Mouse (Mus musculus) lung, embryonic 14.5 days (tissue): ENCODE results near the gene Smc6. TPM values are rescaled to one million over a fixed set of nuclear protein-coding genes. Genes with fewer than 3 reads are reported as not detected.
A peak's percentile ranks its signal among the peaks of the same experiment; 100 is the strongest.

Source experiments
- ATAC-seq: fragments of 200-750 bp; cut with Nextera tagmentation; 2 replicates; pipeline ENCODE4 v1.8.0; 2017; ENCODE audit warnings: mild to moderate bottlenecking, moderate TSS enrichment, moderate library complexity; ENCODE audit not compliant: insufficient read depth
- DNase-seq: peaks from one replicate; pipeline ENCODE4 v3.0.0-alpha.2; 2015
- H3K27ac ChIP-seq: fragments of 300-500 bp; sonication (generic); 2 replicates; pipeline ENCODE4 v1.5.1; 2014; ENCODE audit warnings: low read depth, mild to moderate bottlenecking, moderate library complexity
- H3K27me3 ChIP-seq: fragments of 300-500 bp; sonication (generic); 2 replicates; pipeline ENCODE4 v1.6.1; 2014; ENCODE audit warnings: low read length, control low read depth; ENCODE audit not compliant: insufficient read depth
- H3K36me3 ChIP-seq: fragments of 300-500 bp; sonication (generic); 2 replicates; pipeline ENCODE4 v1.6.1; 2014; ENCODE audit warnings: control low read depth; ENCODE audit not compliant: insufficient read depth
- H3K4me1 ChIP-seq: fragments of 300-500 bp; sonication (generic); 2 replicates; pipeline ENCODE4 v1.6.1; 2014; ENCODE audit warnings: antibody characterized with exemption, control low read depth; ENCODE audit not compliant: insufficient read depth
- H3K4me2 ChIP-seq: fragments of 300-500 bp; sonication (generic); 2 replicates; pipeline ENCODE4 v1.6.1; 2014; ENCODE audit warnings: mild to moderate bottlenecking
- H3K4me3 ChIP-seq: fragments of 300-500 bp; sonication (generic); 2 replicates; pipeline ENCODE4 v1.5.1; 2014; ENCODE audit warnings: low read depth, low read length
- H3K9ac ChIP-seq: fragments of 300-500 bp; sonication (generic); 2 replicates; pipeline ENCODE4 v1.6.1; 2014
- H3K9me3 ChIP-seq: fragments of 300-500 bp; sonication (generic); 2 replicates; pipeline ENCODE4 v1.6.1; 2016; ENCODE audit warnings: low read depth, low read length, control low read depth
- CTCF ChIP-seq: IDR thresholded peaks from 2 replicates; pipeline ENCODE4 v1.5.1; 2016; ENCODE audit warnings: antibody characterized with exemption, low read depth
- WGBS: fragments of 180-500 bp; shearing (Covaris S2); extraction: QIAGEN DNeasy Blood & Tissue Kit; methylation state at CpG from one replicate; pipeline ENCODE4 v1.1.7; 2014; 5-methylcytosine and 5-hydroxymethylcytosine counted together
- polyA plus RNA-seq: library from polyadenylated mRNA; unstranded; fragments of >200 nt; fragmentation: Nextera tagmentation; extraction: Ambion mirVana; gene quantifications from 2 replicates; pipeline ENCODE4 v1.2.1, GENCODE M21; 2014

Smc6 gene
- polyA plus RNA-seq, 1 experiment from 2014 or later: 133 TPM

DNA sequence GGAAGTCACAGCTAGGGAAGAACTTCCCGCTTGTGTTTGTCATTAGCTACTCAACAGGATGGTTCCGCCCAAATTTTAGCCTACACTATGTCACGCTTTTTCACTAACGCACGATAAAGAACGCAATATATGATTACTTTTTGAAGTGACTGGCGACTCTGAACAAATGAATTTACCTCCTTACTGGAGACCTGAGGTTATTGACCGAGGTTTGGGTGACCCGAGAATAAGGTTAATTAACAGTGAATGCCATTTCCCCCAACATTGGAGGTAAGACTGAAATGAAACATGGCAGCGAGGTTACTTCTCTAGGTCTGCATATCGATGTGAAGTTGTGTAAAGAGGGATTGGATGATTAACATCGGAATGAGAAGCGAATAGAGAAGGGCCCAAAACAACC lies 791 bp upstream of the Smc6 start:
- peak; percentile 47 for DNase-seq
- Histone ChIP-seq H3K4me1 (peaks cover 3% of the 10 kb centered on the region; the same call in 1 of the 2 replicates), H3K9ac (peak overlapping the region; percentile 96), H3K27ac (peak overlapping the region; percentile 96; the same call in 1 of the 2 replicates), H3K9me3 (no peaks in the 10 kb centered on the region), H3K36me3 (0 out of 2 replicates have a peak, but pooled peaks cover 2% of the 10 kb centered on the region), H3K4me2 (peak overlapping the region; percentile 83), H3K27me3 (no peaks in the 10 kb centered on the region), H3K4me3 (peak overlapping the region; percentile 86)
- no peak for TF ChIP-seq CTCF
- ATAC-seq: no peak
- 2% methylated on average over 13 of the region's 13 CpGs for WGBS

DNA sequence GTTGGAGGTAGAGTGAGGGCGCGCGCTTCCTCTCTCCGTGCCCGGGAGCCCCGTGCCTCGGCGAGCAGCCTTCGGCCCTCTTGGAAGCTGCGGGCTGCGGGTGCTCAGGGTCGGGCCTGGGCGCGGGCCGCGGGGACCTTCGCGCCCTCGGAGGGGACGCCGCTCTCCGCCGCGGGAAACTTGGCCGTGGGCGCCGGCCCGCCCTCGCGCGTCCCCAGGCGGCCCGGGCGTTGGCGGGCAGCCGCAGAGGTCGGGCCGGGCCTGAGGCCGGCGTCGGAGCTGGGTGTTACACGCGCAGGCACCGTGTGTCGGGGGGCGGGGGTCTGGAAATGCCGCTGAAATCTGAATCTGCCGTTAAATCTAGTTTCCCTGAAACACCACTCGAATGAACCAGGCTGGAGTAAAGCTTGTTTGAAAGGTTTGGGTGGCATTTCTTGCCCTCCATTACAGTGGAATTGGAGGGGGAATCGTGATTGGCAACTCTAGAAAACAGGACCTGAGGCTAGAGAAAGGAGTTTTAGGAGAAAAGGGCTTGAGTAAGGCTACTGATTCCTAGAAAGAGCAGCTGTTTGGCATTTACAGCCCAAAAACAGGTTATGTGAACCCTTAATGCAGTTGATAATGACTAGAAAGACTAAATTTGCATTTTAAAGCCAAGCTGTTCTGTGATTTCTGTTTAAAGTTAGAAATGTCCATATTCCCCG lies 748 bp downstream of the Smc6 start:
- ATAC-seq (peak; percentile 67), DNase-seq (peak; percentile 63)
- H3K9ac ChIP-seq: peak overlapping the region; percentile 96
- peak overlapping the region; percentile 83 for H3K4me2 ChIP-seq
- peak overlapping the region; percentile 86 for H3K4me3 ChIP-seq
- 0 out of 2 replicates have a peak, but pooled peaks cover 8% of the 10 kb centered on the region for H3K36me3 ChIP-seq
- H3K9me3 ChIP-seq: no peaks in the 10 kb centered on the region
- TF ChIP-seq CTCF: no peak
- under 1% methylated on average over 51 of the region's 51 CpGs for WGBS
- H3K27ac ChIP-seq: peak overlapping the region; percentile 96
- no peaks in the 10 kb centered on the region for H3K27me3 ChIP-seq
- peaks cover 3% of the 10 kb centered on the region; the same call in 1 of the 2 replicates for H3K4me1 ChIP-seq

DNA sequence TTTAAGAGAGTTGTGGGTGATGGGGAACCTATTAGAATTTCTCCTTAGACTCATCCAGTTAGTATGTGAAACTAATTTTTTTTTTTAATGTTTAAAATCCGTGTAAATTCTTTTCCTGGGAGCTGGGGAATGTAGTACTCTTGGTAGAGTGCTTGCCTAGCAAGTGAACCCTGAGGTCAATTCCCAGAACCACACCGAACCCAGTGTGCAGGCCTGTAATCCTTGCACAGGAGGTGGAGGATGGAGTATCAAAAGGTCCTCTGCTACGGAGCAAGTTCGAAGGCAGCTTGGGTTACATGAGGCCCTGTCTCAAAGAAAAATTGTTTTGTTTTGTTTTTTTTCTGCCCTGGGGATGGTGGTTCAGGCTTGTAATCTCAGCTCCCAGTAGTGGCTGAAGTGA lies 1.3 kb downstream of the Smc6 start:
- 3% methylated on average over 4 of the region's 4 CpGs for WGBS
- no peaks in the 10 kb centered on the region for H3K9me3 ChIP-seq

DNA sequence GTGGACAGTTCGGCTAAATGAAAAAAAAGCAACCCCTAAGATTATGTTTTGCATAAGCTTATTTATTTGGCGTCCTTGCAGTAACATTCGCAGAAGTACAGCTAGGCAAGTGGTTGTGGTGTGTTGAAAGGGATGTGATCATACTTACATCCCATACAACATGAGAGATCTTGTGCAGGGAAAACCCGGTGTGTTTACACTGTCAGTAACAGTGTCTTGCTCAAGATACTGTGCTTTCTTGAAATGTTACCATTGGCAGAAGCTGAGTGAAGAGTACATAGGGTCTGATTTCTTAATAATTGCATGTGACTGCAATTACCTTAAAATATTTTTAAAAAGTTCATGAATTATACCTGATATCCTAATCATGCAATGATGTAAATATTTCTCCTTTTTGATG lies 6.9 kb downstream of the Smc6 start:
- no peak overlapping the region for H3K4me2 ChIP-seq
- DNase-seq (no peak), ATAC-seq (no peak)
- 95% methylated on average over 4 of the region's 4 CpGs for WGBS
- H3K4me3 ChIP-seq: no peak overlapping the region
- H3K27ac ChIP-seq: no peak overlapping the region
- no peak for TF ChIP-seq CTCF
- H3K9ac ChIP-seq: no peak overlapping the region
- no peaks in the 10 kb centered on the region for H3K9me3 ChIP-seq
- peaks cover 48% of the 10 kb centered on the region for H3K36me3 ChIP-seq
- no peaks in the 10 kb centered on the region for H3K27me3 ChIP-seq
- peaks cover 3% of the 10 kb centered on the region; the same call in 1 of the 2 replicates for H3K4me1 ChIP-seq

More for the DNA sequence above, 1.3 kb downstream of the Smc6 start:
- H3K9ac ChIP-seq: peak overlapping the region; percentile 96
- DNase-seq (peak; percentile 13), ATAC-seq (no peak)
- TF ChIP-seq CTCF: no peak
- peak overlapping the region; percentile 83 for H3K4me2 ChIP-seq
- H3K27me3 ChIP-seq: no peaks in the 10 kb centered on the region
- peak overlapping the region; percentile 86 for H3K4me3 ChIP-seq
- H3K27ac ChIP-seq: peak overlapping the region; percentile 96; the same call in 1 of the 2 replicates
- H3K4me1 ChIP-seq: peaks cover 3% of the 10 kb centered on the region; the same call in 1 of the 2 replicates
- H3K36me3 ChIP-seq: 0 out of 2 replicates have a peak, but pooled peaks cover 8% of the 10 kb centered on the region

DNA sequence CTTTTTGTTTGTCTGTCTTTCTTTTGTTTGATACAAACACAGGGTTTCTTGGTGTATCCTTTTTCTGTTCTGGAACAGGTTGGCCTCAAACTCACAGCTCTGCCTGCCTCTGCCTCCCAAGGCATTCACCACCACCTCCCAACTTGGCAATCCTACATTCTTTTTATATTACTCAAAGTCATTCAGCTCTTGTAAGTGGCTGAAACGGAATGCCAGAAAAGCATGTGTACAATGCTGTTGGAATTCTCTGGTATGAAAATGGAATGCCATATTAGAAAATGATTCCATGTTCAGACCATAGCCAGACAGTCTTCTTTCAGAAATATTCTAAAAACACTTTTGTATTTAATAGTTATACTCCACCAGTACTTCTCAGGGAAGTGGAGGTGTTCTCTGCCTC lies 7.5 kb downstream of the Smc6 start:
- ATAC-seq (no peak), DNase-seq (no peak)
- no peaks in the 10 kb centered on the region for H3K27me3 ChIP-seq
- H3K27ac ChIP-seq: no peak overlapping the region
- H3K9me3 ChIP-seq: no peaks in the 10 kb centered on the region
- no peak overlapping the region for H3K4me2 ChIP-seq
- no peak overlapping the region for H3K9ac ChIP-seq
- H3K36me3 ChIP-seq: peaks cover 53% of the 10 kb centered on the region
- no peak for TF ChIP-seq CTCF
- WGBS: 65% methylated on average over 1 of the region's 1 CpGs
- H3K4me3 ChIP-seq: no peak overlapping the region
- peaks cover 3% of the 10 kb centered on the region; the same call in 1 of the 2 replicates for H3K4me1 ChIP-seq

DNA sequence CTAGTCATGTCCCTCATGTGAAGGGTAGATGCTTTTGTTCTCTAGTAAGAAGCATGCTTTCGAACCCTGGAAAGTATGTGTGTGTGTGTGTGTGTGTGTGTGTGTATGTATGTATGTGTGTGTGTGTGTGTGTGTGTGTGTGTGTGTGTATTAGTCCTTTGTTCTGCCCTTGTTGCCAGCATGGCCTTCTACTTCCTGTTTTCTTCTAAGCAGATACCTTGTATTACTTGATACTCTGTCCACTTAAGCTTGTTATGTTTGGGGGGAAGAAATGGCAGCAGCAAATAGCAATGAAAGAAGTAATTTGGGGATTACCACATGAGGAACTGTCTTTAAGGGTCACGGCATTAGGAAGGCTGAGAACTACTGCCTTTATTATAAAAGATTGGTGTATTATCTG lies 10.9 kb downstream of the Smc6 start:
- Histone ChIP-seq H3K9me3 (no peaks in the 10 kb centered on the region), H3K36me3 (peaks cover 74% of the 10 kb centered on the region), H3K4me3 (no peak overlapping the region), H3K4me1 (no peaks in the 10 kb centered on the region), H3K27ac (no peak overlapping the region), H3K9ac (no peak overlapping the region), H3K27me3 (no peaks in the 10 kb centered on the region), H3K4me2 (no peak overlapping the region)
- WGBS: 89% methylated on average over 2 of the region's 2 CpGs
- ATAC-seq (no peak), DNase-seq (no peak)
- TF ChIP-seq CTCF: no peak

DNA sequence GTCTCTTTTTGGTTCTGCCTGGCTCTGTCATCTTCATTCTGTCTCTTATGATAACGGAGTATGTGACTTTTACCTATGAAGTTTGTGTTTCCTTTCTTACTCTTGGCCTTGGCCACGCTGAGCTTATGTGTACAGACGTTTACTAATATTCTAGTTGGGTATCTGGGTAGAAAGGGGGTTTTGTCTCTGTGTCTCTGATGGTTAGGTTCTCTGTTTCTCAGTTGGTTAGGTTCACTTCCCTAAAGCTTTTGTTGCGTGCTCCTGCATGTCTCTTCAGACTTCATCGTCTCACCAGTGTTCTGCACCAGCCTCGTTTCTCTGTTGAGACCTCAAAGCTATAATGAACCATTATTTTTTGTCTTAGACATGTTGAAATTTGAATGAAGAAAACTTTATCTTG lies 11.5 kb downstream of the Smc6 start:
- H3K4me1 ChIP-seq: no peaks in the 10 kb centered on the region
- H3K36me3 ChIP-seq: peaks cover 77% of the 10 kb centered on the region
- TF ChIP-seq CTCF: no peak
- H3K9me3 ChIP-seq: no peaks in the 10 kb centered on the region
- no peak overlapping the region for H3K4me3 ChIP-seq
- DNase-seq (no peak), ATAC-seq (no peak)
- no peak overlapping the region for H3K27ac ChIP-seq
- H3K4me2 ChIP-seq: no peak overlapping the region
- 95% methylated on average over 6 of the region's 6 CpGs for WGBS
- no peak overlapping the region for H3K9ac ChIP-seq
- H3K27me3 ChIP-seq: no peaks in the 10 kb centered on the region
